Mouse (Mus musculus): ENCODE results near the gene Eif4h.

Gene Eif4h

DNA sequence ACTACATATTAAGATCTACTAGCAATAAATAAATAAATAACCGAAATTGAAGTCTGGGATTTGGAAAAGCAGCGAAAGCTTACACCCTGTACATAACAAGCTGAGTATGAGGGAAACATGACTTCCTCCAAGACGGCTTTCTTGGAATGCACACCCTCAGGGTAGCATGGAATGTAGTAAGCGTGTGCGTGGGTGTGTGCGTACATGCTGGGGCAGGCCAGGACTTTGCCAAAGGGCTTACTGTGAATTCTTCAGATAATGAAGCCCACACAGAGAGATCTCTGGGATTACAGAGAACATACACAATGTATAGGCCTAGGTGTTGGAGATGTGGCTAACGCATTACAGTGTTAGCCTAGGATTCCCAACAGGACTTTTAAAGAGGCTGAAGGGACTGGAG, 61.8 kb downstream of the Eif4h start:
- in situ Hi-C loops (cut with MboI; ENCODE audit: low pct_unique_long_range_greater_than_20kb in 1 of 2, low sequenced_read_pairs in 2 of 2, unreplicated experiment in 1 of 2), result loop anchor here (5.0 to 10.0 kb wide), 2 partner anchors 73 to 75 kb away; no protein-coding TSS in a partner anchor

GRCm38 (mm10) chr5:134576517-134577220, 62.6 kb downstream of the Eif4h start:
- in situ Hi-C loops (cut with MboI; ENCODE audit: low pct_unique_long_range_greater_than_20kb in 1 of 2, low sequenced_read_pairs in 2 of 2, unreplicated experiment in 1 of 2), result loop anchor here (5.0 to 10.0 kb wide), 2 partner anchors 72 to 74 kb away; no protein-coding TSS in a partner anchor

DNA sequence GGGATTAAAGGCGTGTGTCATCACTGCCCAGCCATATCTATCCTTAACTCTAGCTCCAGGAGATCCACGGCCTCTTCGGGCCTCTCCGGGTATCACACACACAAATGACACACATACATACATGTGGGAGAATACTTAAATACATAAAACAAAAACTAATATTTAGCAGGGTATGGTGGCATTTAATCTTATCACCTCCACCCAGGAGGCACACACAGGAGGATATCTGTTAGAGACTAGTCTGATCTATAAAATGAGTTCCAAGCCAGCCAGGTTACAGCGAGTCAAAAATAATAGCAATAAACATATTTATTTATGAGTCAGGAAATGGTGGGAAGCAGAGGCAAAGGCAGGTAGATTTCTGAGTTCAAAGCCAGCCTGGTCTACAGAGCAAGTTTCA, 63.5 kb downstream of the Eif4h start:
- in situ Hi-C loops (cut with MboI; ENCODE audit: low pct_unique_long_range_greater_than_20kb in 1 of 2, low sequenced_read_pairs in 2 of 2, unreplicated experiment in 1 of 2), result loop anchor here (5.0 to 10.0 kb wide), 2 partner anchors 71 to 74 kb away; no protein-coding TSS in a partner anchor

DNA sequence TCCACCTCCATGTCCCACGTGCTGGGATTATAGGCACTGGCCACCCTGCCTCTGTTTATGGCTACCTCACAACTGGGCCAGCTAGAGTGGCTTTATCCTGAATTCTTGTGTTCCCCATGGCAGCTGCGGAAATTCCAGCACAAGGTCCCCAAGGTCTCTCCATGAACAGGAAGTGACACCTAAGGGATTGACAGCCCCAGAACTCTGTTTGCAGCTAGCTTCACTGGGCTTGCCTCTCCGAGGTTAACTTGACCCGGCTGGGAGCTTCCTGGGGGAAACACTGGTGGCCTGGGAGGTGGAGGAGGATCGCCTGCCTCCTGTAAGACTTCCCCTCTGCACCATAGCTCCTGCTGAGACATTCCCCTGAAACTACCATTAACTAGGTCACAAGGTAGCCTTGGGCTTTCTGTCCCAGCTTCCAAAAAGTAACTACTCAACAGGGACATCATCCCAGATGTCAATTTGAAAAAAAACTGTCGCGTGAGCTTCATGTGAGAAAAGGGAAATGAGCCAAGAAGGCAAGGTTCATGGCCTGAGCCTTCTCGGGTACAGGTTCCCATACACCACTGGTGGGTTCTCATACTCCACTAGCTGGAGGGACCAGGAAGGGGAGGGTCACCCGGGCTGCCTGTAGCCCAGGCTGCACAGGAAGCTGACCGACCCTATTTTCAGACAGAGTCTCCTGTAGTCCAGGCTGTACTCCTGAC, 66.6 kb downstream of the Eif4h start:
- in situ Hi-C loops (cut with MboI; ENCODE audit: low pct_unique_long_range_greater_than_20kb in 1 of 2, low sequenced_read_pairs in 2 of 2, unreplicated experiment in 1 of 2), result loop anchor here in 1 of 2 experiments (10.0 kb wide), 1 partner anchor 68 kb away; no protein-coding TSS in a partner anchor

GRCm38 (mm10) chr5:134571730-134572507, 67.4 kb downstream of the Eif4h start:
- in situ Hi-C loops (cut with MboI; ENCODE audit: low pct_unique_long_range_greater_than_20kb in 1 of 2, low sequenced_read_pairs in 2 of 2, unreplicated experiment in 1 of 2), result loop anchor here in 1 of 2 experiments (10.0 kb wide), 1 partner anchor 67 kb away; no protein-coding TSS in a partner anchor

Data from mouse embryonic stem cell (cell line).